Mouse (Mus musculus): ENCODE data around the gene Cnot6l. TPM values are rescaled to one million over a fixed set of nuclear protein-coding genes. Genes with fewer than 3 reads are reported as not detected.

Gene Cnot6l
- polyA plus RNA-seq (2012; fragmentation: generic; extraction: Trizol) = 6.9 TPM
- long read RNA-seq, experiment 1, partial matches to known transcripts = 3 of 8 reads
- long read RNA-seq, experiment 1, other reads (novel, unspliced or antisense) = 4 of 8 reads
- long read RNA-seq, experiment 2, full-length matches to known transcripts = 15 of 41 reads
- long read RNA-seq, experiment 2, partial matches to known transcripts = 0 of 41 reads
- long read RNA-seq, experiment 2, other reads (novel, unspliced or antisense) = 26 of 41 reads

DNA sequence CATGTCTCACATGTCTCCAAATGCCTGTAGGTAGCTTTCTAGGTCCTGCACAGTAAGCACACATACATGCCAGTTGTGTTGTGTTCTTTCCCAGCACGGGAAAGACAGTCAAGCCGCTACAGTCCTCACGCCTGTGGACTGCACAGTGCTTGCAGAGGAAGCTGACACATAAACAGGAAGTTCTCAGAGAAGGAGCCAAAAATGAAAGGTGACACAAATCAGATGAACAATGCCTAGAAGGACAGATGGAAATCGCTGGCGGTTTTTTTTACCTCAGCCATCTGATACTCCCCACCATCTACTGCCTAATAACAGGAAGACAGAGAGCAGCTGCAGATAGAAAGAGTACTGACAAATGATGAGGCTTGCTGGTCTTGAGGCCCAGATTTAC, at the start of gene Cnot6l:
Gene Cnot6l, minus strand, starts transcription at position 151 of the 391 bp plus-strand sequence.
- H3K36me3 ChIP-seq (ENCODE audit: control insufficient read depth, insufficient read depth) = no peaks in the 10 kb centered on the region
- TF ChIP-seq MAX (IDR thresholded peaks at IDR 0.05) (no peak), MYOD1 (IDR thresholded peaks at IDR 0.05; ENCODE audit: control insufficient read depth, insufficient read length, low read depth) (peak; percentile 69), CTCF (IDR thresholded peaks at IDR 0.05; ENCODE audit: control insufficient read depth, insufficient read depth, insufficient read length) (no peak), MYOG (IDR thresholded peaks at IDR 0.05; ENCODE audit: control insufficient read depth, extremely low read depth, insufficient read length) (no peak)
- H3K79me3 ChIP-seq (ENCODE audit: low read depth) = peaks cover 21% of the 10 kb centered on the region
- peaks cover 33% of the 10 kb centered on the region for H3K79me2 ChIP-seq (ENCODE audit: control insufficient read depth, insufficient read depth)
- H3ac ChIP-seq (ENCODE audit: control insufficient read depth, insufficient read length, low read depth) = peak within 1 kb of the TSS; percentile 65
- H3K4me3 ChIP-seq (ENCODE audit: insufficient read depth, poor library complexity, severe bottlenecking) = peak within 1 kb of the TSS; percentile 64
- no peaks in the 10 kb centered on the region for H3K27me3 ChIP-seq (ENCODE audit: control insufficient read depth, insufficient read depth, insufficient read length)

DNA sequence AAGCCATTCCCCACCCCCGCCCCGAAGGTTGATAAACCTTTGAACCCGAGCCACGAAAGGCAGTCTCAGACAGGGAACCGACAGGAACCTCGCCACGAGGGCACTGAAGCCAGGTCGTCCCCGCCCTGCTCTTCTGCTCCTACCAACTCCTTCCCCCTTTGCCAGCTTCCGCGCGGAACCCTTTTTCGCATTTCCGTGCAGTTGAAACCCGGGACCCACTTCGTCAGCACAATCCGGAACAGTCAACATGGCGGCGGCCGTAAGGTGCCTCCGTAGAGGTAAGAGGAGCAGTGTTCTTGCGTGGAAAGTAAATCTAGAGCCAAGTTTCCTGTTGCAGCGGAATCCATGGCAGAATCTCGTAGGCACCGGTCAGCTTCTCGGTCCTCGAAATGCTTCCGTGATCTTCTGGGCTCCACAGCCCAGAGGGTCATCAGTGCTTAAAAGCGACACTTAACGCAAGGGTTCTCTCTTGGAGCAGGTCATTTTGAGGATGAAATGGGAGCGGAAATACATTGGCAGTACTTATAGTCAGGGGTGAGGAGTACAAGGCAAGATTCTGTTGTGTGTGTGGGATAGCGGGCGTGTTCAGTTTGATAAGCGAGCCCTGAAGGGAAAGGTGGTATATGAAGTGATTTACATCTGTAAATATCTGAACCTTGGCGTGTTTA, 46.1 kb upstream of the Cnot6l start:
- H3ac ChIP-seq (ENCODE audit: control insufficient read depth, insufficient read length, low read depth) = peak overlapping the region; percentile 47
- H3K79me2 ChIP-seq (ENCODE audit: control insufficient read depth, insufficient read depth) = peaks cover 36% of the 10 kb centered on the region
- H3K27me3 ChIP-seq (ENCODE audit: control insufficient read depth, insufficient read depth, insufficient read length) = no peaks in the 10 kb centered on the region
- peak; percentile 87 for TF ChIP-seq MAX (IDR thresholded peaks at IDR 0.05)
- no peak for TF ChIP-seq CTCF (IDR thresholded peaks at IDR 0.05; ENCODE audit: control insufficient read depth, insufficient read depth, insufficient read length)
- peaks cover 5% of the 10 kb centered on the region for H3K36me3 ChIP-seq (ENCODE audit: control insufficient read depth, insufficient read depth)
- peaks cover 20% of the 10 kb centered on the region for H3K79me3 ChIP-seq (ENCODE audit: low read depth)
- peak overlapping the region; percentile 81 for H3K4me3 ChIP-seq (ENCODE audit: insufficient read depth, poor library complexity, severe bottlenecking)

DNA sequence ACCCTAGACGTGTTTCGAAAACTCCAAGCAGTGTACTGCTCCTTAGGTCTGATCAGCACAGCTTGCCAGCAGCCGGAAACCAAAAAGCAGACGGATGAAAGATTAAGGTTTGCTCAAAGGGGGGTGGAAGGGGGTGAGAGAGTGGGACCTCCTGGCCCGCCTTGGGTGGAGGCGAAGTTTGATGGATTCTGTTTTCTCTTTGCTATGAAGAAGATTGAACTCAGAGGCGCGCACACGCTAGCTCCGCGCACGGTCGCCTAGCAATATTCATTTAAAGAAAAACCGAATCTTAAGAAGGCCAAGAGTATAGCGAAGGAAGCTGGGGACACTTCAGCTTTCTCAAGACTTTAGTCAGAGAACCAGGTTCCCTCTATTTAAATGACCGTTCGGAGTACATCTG, 45.5 kb upstream of the Cnot6l start, which contains the start of gene Mrpl1:
Gene Mrpl1, plus strand, starts transcription at position 35 of the 400 bp plus-strand sequence.
- Histone ChIP-seq H3K4me3 (ENCODE audit: insufficient read depth, poor library complexity, severe bottlenecking) (peak within 1 kb of the TSS; percentile 81), H3ac (ENCODE audit: control insufficient read depth, insufficient read length, low read depth) (peak within 1 kb of the TSS; percentile 66), H3K36me3 (ENCODE audit: control insufficient read depth, insufficient read depth) (peaks cover 5% of the 10 kb centered on the region), H3K79me2 (ENCODE audit: control insufficient read depth, insufficient read depth) (peaks cover 35% of the 10 kb centered on the region), H3K79me3 (ENCODE audit: low read depth) (peaks cover 20% of the 10 kb centered on the region), H3K27me3 (ENCODE audit: control insufficient read depth, insufficient read depth, insufficient read length) (no peaks in the 10 kb centered on the region)
- TF ChIP-seq MAX (IDR thresholded peaks at IDR 0.05) = no peak
- no peak for TF ChIP-seq CTCF (IDR thresholded peaks at IDR 0.05; ENCODE audit: control insufficient read depth, insufficient read depth, insufficient read length)
- no peak for TF ChIP-seq FOSL1 (IDR thresholded peaks at IDR 0.05; ENCODE audit: insufficient read depth, low read length, poor library complexity, severe bottlenecking)
- TF ChIP-seq CEBPB (IDR thresholded peaks at IDR 0.05; ENCODE audit: low read depth) = no peak
- TF ChIP-seq MYOG (IDR thresholded peaks at IDR 0.05; ENCODE audit: control insufficient read depth, extremely low read depth, insufficient read length) = no peak
- TF ChIP-seq MYOD1 (IDR thresholded peaks at IDR 0.05; ENCODE audit: control insufficient read depth, insufficient read length, low read depth) = no peak
- TF ChIP-seq USF1 (IDR thresholded peaks at IDR 0.05; ENCODE audit: low read depth) = no peak

DNA sequence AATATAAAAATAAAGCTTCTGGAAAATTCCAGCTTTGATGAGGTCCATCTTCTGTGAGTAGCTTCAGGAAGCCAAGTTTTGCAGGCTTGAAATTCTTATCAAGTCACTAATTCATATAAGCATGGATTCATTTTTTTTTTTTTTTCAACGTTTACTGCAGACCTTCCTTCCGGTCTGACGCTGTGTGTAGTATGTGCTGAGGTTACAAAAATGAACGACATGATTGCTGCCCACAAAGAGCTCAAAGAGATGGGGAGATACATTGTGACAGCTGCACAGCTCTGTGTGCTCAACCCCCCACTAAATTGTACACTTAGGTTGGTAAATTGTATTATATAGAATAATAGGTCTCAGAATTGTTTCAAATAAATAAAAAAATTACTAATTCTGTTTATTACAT, 44.6 kb upstream of the Cnot6l start:
- H3K27me3 ChIP-seq (ENCODE audit: control insufficient read depth, insufficient read depth, insufficient read length) = no peaks in the 10 kb centered on the region
- TF ChIP-seq MAX (IDR thresholded peaks at IDR 0.05) = no peak
- peak; percentile 75 for TF ChIP-seq MYOD1 (IDR thresholded peaks at IDR 0.05; ENCODE audit: control insufficient read depth, insufficient read length, low read depth)
- H3ac ChIP-seq (ENCODE audit: control insufficient read depth, insufficient read length, low read depth) = no peak overlapping the region
- no peak overlapping the region for H3K4me3 ChIP-seq (ENCODE audit: insufficient read depth, poor library complexity, severe bottlenecking)
- H3K79me3 ChIP-seq (ENCODE audit: low read depth) = peaks cover 20% of the 10 kb centered on the region
- peaks cover 28% of the 10 kb centered on the region for H3K79me2 ChIP-seq (ENCODE audit: control insufficient read depth, insufficient read depth)
- no peaks in the 10 kb centered on the region for H3K36me3 ChIP-seq (ENCODE audit: control insufficient read depth, insufficient read depth)

DNA sequence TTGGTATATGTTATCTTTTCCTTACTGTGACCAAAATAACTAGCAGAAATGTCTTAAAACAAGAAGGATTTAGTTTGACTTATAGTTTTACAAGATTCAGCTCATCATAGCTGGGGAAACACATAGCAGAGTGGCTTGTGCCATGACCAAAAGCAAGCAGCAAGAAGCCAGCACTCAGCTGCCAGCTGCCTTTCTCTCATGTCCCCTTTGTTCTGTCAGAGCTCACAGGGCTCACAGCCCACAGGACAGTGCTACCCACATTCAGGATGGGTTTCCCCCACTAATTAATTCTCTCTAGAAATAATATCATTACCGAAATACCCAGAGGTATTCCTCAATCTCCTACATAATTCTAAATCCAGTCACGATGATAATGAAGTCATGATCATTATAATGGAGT, 43.6 kb upstream of the Cnot6l start:
- TF ChIP-seq MAX (IDR thresholded peaks at IDR 0.05) (no peak), CEBPB (IDR thresholded peaks at IDR 0.05; ENCODE audit: low read depth) (no peak), CTCF (IDR thresholded peaks at IDR 0.05; ENCODE audit: control insufficient read depth, insufficient read depth, insufficient read length) (no peak), MYOD1 (IDR thresholded peaks at IDR 0.05; ENCODE audit: control insufficient read depth, insufficient read length, low read depth) (no peak), MYOG (IDR thresholded peaks at IDR 0.05; ENCODE audit: control insufficient read depth, extremely low read depth, insufficient read length) (no peak), USF1 (IDR thresholded peaks at IDR 0.05; ENCODE audit: low read depth) (no peak), FOSL1 (IDR thresholded peaks at IDR 0.05; ENCODE audit: insufficient read depth, low read length, poor library complexity, severe bottlenecking) (no peak)

DNA sequence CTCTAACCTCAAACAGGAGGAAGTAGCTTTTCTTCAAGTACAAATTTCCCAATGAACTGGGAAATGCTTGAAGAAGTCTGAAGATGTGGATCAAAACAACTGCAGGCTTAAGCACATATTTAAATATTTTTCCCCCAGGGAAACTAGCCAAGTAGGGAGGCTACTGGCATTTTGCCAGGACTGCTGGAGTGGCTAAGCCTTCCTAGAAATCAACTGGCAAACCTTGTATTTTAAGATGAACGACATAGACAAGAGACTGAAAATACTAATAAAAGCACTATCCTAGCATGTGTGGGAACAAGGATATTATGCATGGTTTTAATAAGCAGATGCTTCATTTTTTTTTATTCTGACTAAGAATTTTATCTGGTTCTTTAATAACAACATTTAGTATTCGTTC, 42.9 kb upstream of the Cnot6l start:
- TF ChIP-seq MAX (IDR thresholded peaks at IDR 0.05) (no peak), CEBPB (IDR thresholded peaks at IDR 0.05; ENCODE audit: low read depth) (no peak), MYOG (IDR thresholded peaks at IDR 0.05; ENCODE audit: control insufficient read depth, extremely low read depth, insufficient read length) (no peak), MYOD1 (IDR thresholded peaks at IDR 0.05; ENCODE audit: control insufficient read depth, insufficient read length, low read depth) (no peak), USF1 (IDR thresholded peaks at IDR 0.05; ENCODE audit: low read depth) (no peak)

More for the DNA sequence above, 43.6 kb upstream of the Cnot6l start:
- Histone ChIP-seq H3K79me2 (ENCODE audit: control insufficient read depth, insufficient read depth) (peaks cover 26% of the 10 kb centered on the region), H3ac (ENCODE audit: control insufficient read depth, insufficient read length, low read depth) (no peak overlapping the region), H3K27me3 (ENCODE audit: control insufficient read depth, insufficient read depth, insufficient read length) (no peaks in the 10 kb centered on the region), H3K4me3 (ENCODE audit: insufficient read depth, poor library complexity, severe bottlenecking) (no peak overlapping the region), H3K79me3 (ENCODE audit: low read depth) (peaks cover 19% of the 10 kb centered on the region), H3K36me3 (ENCODE audit: control insufficient read depth, insufficient read depth) (no peaks in the 10 kb centered on the region)

More for the DNA sequence above, 42.9 kb upstream of the Cnot6l start:
- peaks cover 17% of the 10 kb centered on the region for H3K79me3 ChIP-seq (ENCODE audit: low read depth)
- no peaks in the 10 kb centered on the region for H3K27me3 ChIP-seq (ENCODE audit: control insufficient read depth, insufficient read depth, insufficient read length)
- H3K79me2 ChIP-seq (ENCODE audit: control insufficient read depth, insufficient read depth) = peaks cover 20% of the 10 kb centered on the region
- H3K36me3 ChIP-seq (ENCODE audit: control insufficient read depth, insufficient read depth) = no peaks in the 10 kb centered on the region
- no peak overlapping the region for H3ac ChIP-seq (ENCODE audit: control insufficient read depth, insufficient read length, low read depth)
- H3K4me3 ChIP-seq (ENCODE audit: insufficient read depth, poor library complexity, severe bottlenecking) = no peak overlapping the region

All from C2C12 (cell line).